ENCODE assay signal across 8 mouse cellular contexts in the genomic region with DNA sequence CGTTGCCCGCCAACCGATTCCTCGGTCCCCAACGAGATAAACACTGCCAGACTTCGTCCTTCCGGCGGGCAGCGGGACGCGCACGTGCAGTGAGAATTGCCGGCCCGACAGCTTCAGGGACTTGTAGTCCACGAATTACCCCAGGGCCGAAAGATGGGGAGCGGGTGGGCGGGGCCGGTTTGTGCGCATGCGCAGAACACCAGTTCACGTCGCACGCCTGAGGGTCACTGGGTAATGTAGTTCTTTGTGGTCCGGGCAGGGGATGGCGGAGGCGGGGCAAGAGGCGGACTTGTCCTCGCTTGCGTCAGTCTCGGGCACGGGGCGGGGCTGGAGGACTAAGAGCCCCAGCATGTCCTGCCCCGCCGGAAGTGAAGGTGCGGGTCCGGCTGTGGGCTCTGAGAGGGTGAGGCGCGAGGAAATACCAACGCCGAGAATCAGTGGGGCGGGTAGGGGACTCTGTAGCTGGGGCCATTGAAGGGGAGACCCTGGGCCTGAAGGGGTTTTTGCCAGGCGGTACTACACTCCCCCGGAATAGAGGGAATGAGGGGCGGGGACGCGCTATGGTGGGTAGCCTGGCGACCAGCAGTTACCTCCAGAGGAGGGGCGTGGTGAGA. TPM values are rescaled to one million over a fixed set of nuclear protein-coding genes. Genes with fewer than 3 reads are reported as not detected.
DNase-seq lines count a peak whose midpoint lies in the region; ATAC-seq lines count a peak whose summit lies in the region.

A gene (minus strand): TSS at position 155 of the 614 bp plus-strand sequence.

- ATAC-seq in hematopoietic stem cell, adult 5-6 weeks (replicated peaks in 1 of 2; ENCODE audit: insufficient read depth in 1 of 2, low FRiP score in 2 of 2, low TSS enrichment in 1 of 2, low read depth in 1 of 2, poor library complexity in 2 of 2, severe bottlenecking in 2 of 2) = peak; percentile 95 to 98
- peak; percentile 99 for ATAC-seq in lung, embryonic 16.5 days (ENCODE audit: low read depth)

- peak; percentile 95 for DNase-seq in MEL-GATA-1-ER (ENCODE audit: extremely low read depth, low read depth)
- DNase-seq in cerebellum, adult 8-10 months = peak; percentile 96
- DNase-seq in forelimb bud, embryonic 11.5 days (ENCODE audit: low read depth, low spot score) = peak; percentile 98
- DNase-seq in layer of hippocampus, adult 9-10 months (ENCODE audit: low spot score) = peak; percentile 90
- peak; percentile 77 for DNase-seq in ovary, postnatal 10 days (ENCODE audit: low spot score)
- DNase-seq in thymus, postnatal 10 days (ENCODE audit: low spot score in 2 of 2) = peak; percentile 95 to 96

- peaks cover 21% of the 10 kb centered on the region for H3K4me1 ChIP-seq in lung, embryonic 16.5 days (replicated peaks; ENCODE audit: control insufficient read depth, insufficient read depth, low read length)

- H3K27me3 ChIP-seq in lung, embryonic 16.5 days (ENCODE audit: control insufficient read depth, insufficient read depth, low read depth, low read length) = no peaks in the 10 kb centered on the region

- peak within 1 kb of the TSS; percentile 88 for H3K4me2 ChIP-seq in lung, embryonic 16.5 days (ENCODE audit: low read depth, low read length)

- H3K27ac ChIP-seq in lung, embryonic 16.5 days (ENCODE audit: low read length) = peak within 1 kb of the TSS; percentile 88

- peaks cover 44% of the 10 kb centered on the region for H3K36me3 ChIP-seq in lung, embryonic 16.5 days (ENCODE audit: control insufficient read depth, insufficient read depth, low read length)

- no peaks in the 10 kb centered on the region for H3K9me3 ChIP-seq in lung, embryonic 16.5 days (ENCODE audit: control insufficient read depth, low read length)

- under 1% methylated on average over 49 of the region's 49 CpGs for WGBS in lung, embryonic 16.5 days

- H3K9ac ChIP-seq in lung, embryonic 16.5 days (ENCODE audit: low read length) = peak within 1 kb of the TSS; percentile 74

- peak within 1 kb of the TSS; percentile 71 for H3K4me3 ChIP-seq in lung, embryonic 16.5 days (ENCODE audit: low read length)

RNA-seq across cellular contexts. Expression of the gene that starts here (rescaled TPM):
- total RNA-seq in hematopoietic stem cell, adult 5-6 weeks (2017) = 21.5 and 22.1 TPM in 2 replicates
- 115 TPM in 2 replicates for polyA plus RNA-seq in lung, embryonic 16.5 days (2015; fragmentation: Nextera tagmentation; extraction: Ambion mirVana)

Comparison
In these comparisons a context has a peak if more than half of its experiments do, and no peak if none do; other contexts are left out.
1. Peak in every context shown above with its lines: DNase-seq, ATAC-seq, H3K4me3 ChIP-seq and H3K27ac ChIP-seq.